Mouse (Mus musculus) kidney, embryonic 14.5 days (tissue): ENCODE results near the gene Rasl12. TPM values are rescaled to one million over a fixed set of nuclear protein-coding genes. Genes with fewer than 3 reads are reported as not detected.

Experiments used
- ATAC-seq: fragments of 200-750 bp; cut with Nextera tagmentation; 2 replicates; pipeline ENCODE4 v1.8.0; 2017; ENCODE audit warnings: moderate number of reproducible peaks, mild to moderate bottlenecking, moderate TSS enrichment, moderate library complexity; ENCODE audit not compliant: low FRiP score, low TSS enrichment
- H3K27ac ChIP-seq: fragments of 300-500 bp; sonication (generic); 2 replicates; pipeline ENCODE4 v1.5.1; 2014; ENCODE audit warnings: low read depth, mild to moderate bottlenecking, low read length, moderate library complexity, mixed read lengths
- H3K27me3 ChIP-seq: fragments of 300-500 bp; sonication (generic); 2 replicates; pipeline ENCODE4 v1.6.1; 2014; ENCODE audit warnings: mild to moderate bottlenecking, low read length; ENCODE audit not compliant: control insufficient read depth, insufficient read depth
- H3K36me3 ChIP-seq: fragments of 300-500 bp; sonication (generic); 2 replicates; pipeline ENCODE4 v1.6.1; 2014; ENCODE audit warnings: low read length, mixed read lengths; ENCODE audit not compliant: control insufficient read depth, insufficient read depth
- H3K4me1 ChIP-seq: fragments of 300-500 bp; sonication (generic); 2 replicates; pipeline ENCODE4 v1.6.1; 2014; ENCODE audit warnings: low read length, mixed read lengths; ENCODE audit not compliant: control insufficient read depth, insufficient read depth
- H3K4me2 ChIP-seq: fragments of 300-500 bp; sonication (generic); replicated peaks from 2 replicates; pipeline ENCODE4 v1.6.1; 2014; ENCODE audit warnings: low read depth, mild to moderate bottlenecking, low read length
- H3K4me3 ChIP-seq: fragments of 300-500 bp; sonication (generic); 2 replicates; pipeline ENCODE4 v1.5.1; 2014; ENCODE audit warnings: mild to moderate bottlenecking, low read length
- H3K9ac ChIP-seq: fragments of 300-500 bp; sonication (generic); 2 replicates; pipeline ENCODE4 v1.6.1; 2014; ENCODE audit warnings: low read depth, mild to moderate bottlenecking, low read length, moderate library complexity
- H3K9me3 ChIP-seq: fragments of 300-500 bp; sonication (generic); 2 replicates; pipeline ENCODE4 v1.6.1; 2016; ENCODE audit warnings: low read length; ENCODE audit not compliant: control insufficient read depth
- WGBS: fragments of 180-500 bp; shearing (Covaris S2); extraction: QIAGEN DNeasy Blood & Tissue Kit; methylation state at CpG from one replicate; pipeline ENCODE4 v1.1.7; 2014; 5-methylcytosine and 5-hydroxymethylcytosine counted together
- polyA plus RNA-seq: library from polyadenylated mRNA; unstranded; fragments of >200 nt; fragmentation: Nextera tagmentation; extraction: Ambion mirVana; gene quantifications from 2 replicates; pipeline ENCODE4 v1.2.1, GENCODE M21; 2014

The Rasl12 gene
- polyA plus RNA-seq, 1 experiment from 2014 or later = 11.7 TPM

DNA sequence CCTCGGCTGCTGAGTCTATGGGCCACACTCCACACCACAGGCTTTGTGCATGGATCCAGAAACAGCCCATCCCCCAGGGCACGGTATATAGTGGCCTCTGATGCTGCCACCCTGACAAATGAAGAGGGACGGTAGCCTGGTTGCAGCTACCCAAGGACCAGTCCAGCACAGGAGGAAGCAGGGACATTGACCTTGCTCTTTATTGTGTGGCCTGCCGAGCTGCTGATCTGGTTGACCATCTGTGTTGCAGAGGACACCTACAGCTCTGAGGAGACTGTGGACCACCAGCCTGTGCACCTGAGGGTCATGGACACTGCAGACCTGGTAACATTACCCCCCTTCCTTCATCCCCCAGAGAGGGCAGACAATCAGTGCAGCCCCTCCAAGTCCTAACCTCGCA is 9.0 kb downstream of the Rasl12 start:
- Histone ChIP-seq H3K4me1 (no peaks in the 10 kb centered on the region), H3K27me3 (no peaks in the 10 kb centered on the region), H3K9ac (no peak overlapping the region), H3K36me3 (no peaks in the 10 kb centered on the region), H3K27ac (no peak overlapping the region), H3K9me3 (no peaks in the 10 kb centered on the region), H3K4me3 (no peak overlapping the region), H3K4me2 (no peak overlapping the region)
- WGBS = 82% methylated on average over 5 of the region's 5 CpGs
- no peak for ATAC-seq

DNA sequence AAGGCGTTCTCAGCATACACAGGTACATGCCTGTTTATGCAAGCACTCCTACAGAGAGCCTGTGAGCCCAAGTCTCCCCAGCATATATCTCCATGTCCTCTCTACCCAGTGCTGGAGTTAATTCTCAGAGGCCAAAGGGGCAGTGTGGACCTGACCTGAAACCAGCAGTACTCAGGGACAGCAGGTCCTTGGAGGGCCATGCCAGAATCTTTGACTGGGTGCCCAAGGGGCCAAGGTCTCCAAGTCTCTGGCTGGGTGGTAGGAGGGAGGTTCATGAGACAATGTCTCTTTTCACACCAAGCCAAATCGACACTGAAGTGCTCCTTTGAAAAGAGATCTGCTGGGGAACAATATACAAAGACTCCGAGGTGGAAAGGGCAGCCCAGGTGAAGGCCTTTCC is 9.6 kb downstream of the Rasl12 start:
- no peaks in the 10 kb centered on the region for H3K27me3 ChIP-seq
- no peaks in the 10 kb centered on the region for H3K9me3 ChIP-seq
- WGBS = 80% methylated on average over 3 of the region's 3 CpGs
- no peak overlapping the region for H3K4me3 ChIP-seq
- no peak overlapping the region for H3K9ac ChIP-seq
- no peaks in the 10 kb centered on the region for H3K4me1 ChIP-seq
- ATAC-seq = no peak
- no peaks in the 10 kb centered on the region for H3K36me3 ChIP-seq
- no peak overlapping the region for H3K27ac ChIP-seq
- no peak overlapping the region for H3K4me2 ChIP-seq

DNA sequence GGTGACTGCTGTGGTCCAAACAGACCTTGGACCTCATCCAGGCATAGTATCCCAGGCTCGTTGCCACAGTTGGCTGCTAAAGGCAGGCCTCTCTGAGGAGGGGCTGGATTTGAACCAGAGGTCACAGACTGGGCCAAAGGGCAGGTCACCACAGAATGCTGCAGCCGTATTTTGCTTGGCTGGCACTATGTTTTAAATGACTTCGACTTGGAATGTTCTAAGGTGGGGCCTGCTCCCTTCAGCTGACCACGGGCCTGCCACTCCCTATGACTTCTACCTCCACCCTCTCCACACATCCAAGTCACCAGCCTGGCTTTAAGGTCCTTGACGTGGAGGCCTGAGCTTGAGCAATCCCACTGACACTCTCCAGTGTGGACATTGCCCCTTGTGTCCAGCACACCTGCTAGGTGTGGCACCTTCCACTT is 10.6 kb downstream of the Rasl12 start:
- H3K4me1 ChIP-seq = no peaks in the 10 kb centered on the region
- H3K9ac ChIP-seq = no peak overlapping the region
- WGBS = 46% methylated on average over 5 of the region's 5 CpGs
- ATAC-seq = no peak
- no peak overlapping the region for H3K4me2 ChIP-seq
- H3K9me3 ChIP-seq = no peaks in the 10 kb centered on the region
- no peaks in the 10 kb centered on the region for H3K36me3 ChIP-seq
- H3K27ac ChIP-seq = no peak overlapping the region
- no peaks in the 10 kb centered on the region for H3K27me3 ChIP-seq
- H3K4me3 ChIP-seq = no peak overlapping the region

DNA sequence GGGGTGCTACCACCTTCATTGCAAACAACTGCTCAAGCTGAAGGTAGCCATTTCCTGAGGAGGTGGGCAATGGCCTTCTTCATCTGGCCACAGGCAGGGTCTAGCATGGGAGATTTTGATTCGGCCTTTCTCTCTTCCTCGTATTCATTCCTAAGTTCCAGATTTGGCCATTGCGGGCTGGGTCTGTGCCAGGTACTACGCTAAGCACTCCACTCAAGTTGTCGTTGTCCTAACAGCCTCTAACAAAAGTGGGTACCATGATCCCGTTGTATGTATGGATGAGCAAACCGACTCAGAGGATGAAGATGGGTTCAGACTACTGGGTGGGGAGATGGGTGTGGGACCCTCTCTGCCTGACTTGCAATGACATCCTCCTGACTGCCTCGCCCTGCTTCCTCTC is 12.1 kb downstream of the Rasl12 start:
- no peaks in the 10 kb centered on the region for H3K9me3 ChIP-seq
- H3K4me1 ChIP-seq = no peaks in the 10 kb centered on the region
- H3K27ac ChIP-seq = no peak overlapping the region
- H3K4me3 ChIP-seq = no peak overlapping the region
- no peak for ATAC-seq
- WGBS = 95% methylated on average over 8 of the region's 8 CpGs
- no peak overlapping the region for H3K9ac ChIP-seq
- no peak overlapping the region for H3K4me2 ChIP-seq
- H3K36me3 ChIP-seq = no peaks in the 10 kb centered on the region
- H3K27me3 ChIP-seq = no peaks in the 10 kb centered on the region

DNA sequence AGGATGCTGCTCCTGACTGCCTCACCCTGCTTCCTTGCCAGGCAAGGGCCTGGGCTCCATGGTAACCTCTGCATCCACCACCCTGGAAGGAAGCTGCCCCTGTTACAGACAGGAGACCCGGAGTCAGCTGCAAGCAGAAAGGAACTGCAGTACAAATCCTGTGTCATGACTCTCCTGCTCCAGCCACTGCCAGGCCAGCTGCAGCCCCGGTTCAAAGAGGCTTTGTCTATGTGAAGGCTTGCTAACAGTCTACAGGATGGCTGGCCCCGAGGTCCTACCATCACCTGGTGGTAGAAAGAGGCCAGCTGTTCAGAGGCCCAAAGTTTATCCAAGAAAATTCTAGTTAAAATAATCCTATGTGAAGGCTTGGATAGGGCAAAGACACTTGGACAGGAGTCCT is 13.0 kb downstream of the Rasl12 start:
- WGBS = 77% methylated on average over 3 of the region's 3 CpGs
- Histone ChIP-seq H3K27me3 (no peaks in the 10 kb centered on the region), H3K36me3 (no peaks in the 10 kb centered on the region)

DNA sequence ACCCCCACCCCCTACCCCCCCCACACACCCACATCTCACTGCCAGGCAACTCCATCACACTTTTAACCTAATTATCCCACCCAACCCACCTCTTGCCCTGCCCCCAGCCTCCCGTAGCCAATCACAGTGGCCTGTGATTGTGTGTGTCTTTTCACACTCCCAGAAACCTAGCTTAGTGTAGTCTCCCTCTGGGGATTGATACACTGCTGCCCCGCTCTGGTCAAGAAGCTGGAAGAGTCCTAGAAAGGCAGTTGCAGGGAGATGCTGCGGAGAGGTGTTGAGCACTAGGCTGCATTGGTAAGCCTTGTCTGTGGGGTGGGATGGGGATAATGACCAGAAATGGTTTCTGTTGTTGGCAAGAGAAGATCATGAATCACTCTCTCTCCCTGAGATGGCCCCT is 19.4 kb downstream of the Rasl12 start:
- Histone ChIP-seq H3K4me2 (no peak overlapping the region), H3K36me3 (no peaks in the 10 kb centered on the region), H3K4me1 (no peaks in the 10 kb centered on the region), H3K27ac (no peak overlapping the region), H3K4me3 (no peak overlapping the region), H3K9ac (no peak overlapping the region), H3K9me3 (no peaks in the 10 kb centered on the region), H3K27me3 (no peaks in the 10 kb centered on the region)
- WGBS = 19% methylated on average over 3 of the region's 3 CpGs
- ATAC-seq = no peak

More for the DNA sequence above, 13.0 kb downstream of the Rasl12 start:
- H3K9ac ChIP-seq = no peak overlapping the region
- no peaks in the 10 kb centered on the region for H3K9me3 ChIP-seq
- H3K4me1 ChIP-seq = no peaks in the 10 kb centered on the region
- H3K4me2 ChIP-seq = no peak overlapping the region
- ATAC-seq = no peak
- H3K4me3 ChIP-seq = no peak overlapping the region
- no peak overlapping the region for H3K27ac ChIP-seq

DNA sequence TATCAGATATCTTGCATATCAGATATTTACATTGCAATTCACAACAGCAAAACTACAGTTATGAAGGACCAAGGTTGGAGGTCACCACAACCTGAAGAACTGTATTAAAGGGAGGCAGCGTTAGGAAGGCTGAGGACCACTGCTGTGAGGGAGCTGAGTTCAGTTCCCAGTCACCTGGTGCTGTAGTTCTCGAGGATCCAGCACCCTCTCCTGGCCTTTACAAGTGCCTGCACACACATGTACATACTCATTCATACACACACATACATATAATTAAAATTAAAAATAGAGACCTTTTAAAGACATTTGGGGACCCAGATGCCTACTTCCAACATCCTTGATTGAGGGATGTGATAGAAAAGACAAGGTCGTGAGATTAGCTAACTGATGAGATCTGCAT is 21.3 kb downstream of the Rasl12 start:
- Histone ChIP-seq H3K9me3 (no peaks in the 10 kb centered on the region), H3K27me3 (no peaks in the 10 kb centered on the region), H3K27ac (no peak overlapping the region), H3K4me2 (no peak overlapping the region), H3K4me1 (no peaks in the 10 kb centered on the region), H3K4me3 (no peak overlapping the region), H3K9ac (no peak overlapping the region), H3K36me3 (no peaks in the 10 kb centered on the region)
- no peak for ATAC-seq
- 68% methylated on average over 3 of the region's 3 CpGs for WGBS

DNA sequence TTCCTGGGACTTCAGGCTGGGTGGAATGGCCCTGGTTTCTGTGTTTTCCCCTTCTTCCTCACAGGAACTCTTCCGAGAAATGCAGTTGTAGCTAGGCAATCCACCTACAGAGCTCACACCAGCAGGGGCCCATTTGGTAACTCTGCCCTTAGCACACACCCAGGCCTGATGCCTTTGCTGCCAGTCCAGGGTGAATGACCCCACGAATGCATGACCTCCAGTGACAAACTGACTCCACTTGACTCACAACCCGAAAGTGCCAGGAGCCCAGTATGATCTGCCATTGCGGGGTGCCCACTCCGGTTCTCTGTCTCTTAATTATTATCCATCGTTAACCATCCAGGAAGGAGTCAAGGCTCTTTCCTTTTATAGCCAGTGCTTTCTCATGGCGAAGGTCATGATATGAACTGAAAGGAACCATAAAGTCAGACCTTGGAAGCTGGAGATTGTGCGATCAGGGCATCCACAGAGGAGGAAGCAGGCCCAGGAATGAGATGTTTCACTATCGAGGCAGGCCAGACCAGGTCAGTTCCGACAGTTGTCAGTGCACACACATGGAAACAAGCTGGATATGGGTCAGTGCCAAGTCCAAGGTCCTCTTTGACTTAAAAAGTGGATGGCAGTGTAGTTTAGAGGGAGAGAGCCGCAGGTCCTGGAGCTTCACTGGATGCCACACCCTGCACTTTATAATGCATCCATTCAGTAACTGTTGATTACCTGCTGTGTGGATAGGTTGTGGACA is 24.6 kb downstream of the Rasl12 start, which contains the start of gene Slc51b:
Gene Slc51b (minus strand): TSS at position 196 of the 742 bp plus-strand sequence.
- ATAC-seq = no peak
- WGBS = 76% methylated on average over 11 of the region's 11 CpGs
- H3K36me3 ChIP-seq = no peaks in the 10 kb centered on the region
- no peaks in the 10 kb centered on the region for H3K9me3 ChIP-seq
- no peak within 1 kb of the TSS for H3K4me3 ChIP-seq
- no peaks in the 10 kb centered on the region for H3K4me1 ChIP-seq
- H3K9ac ChIP-seq = no peak within 1 kb of the TSS
- no peak within 1 kb of the TSS for H3K4me2 ChIP-seq
- H3K27ac ChIP-seq = no peak within 1 kb of the TSS
- H3K27me3 ChIP-seq = no peaks in the 10 kb centered on the region

DNA sequence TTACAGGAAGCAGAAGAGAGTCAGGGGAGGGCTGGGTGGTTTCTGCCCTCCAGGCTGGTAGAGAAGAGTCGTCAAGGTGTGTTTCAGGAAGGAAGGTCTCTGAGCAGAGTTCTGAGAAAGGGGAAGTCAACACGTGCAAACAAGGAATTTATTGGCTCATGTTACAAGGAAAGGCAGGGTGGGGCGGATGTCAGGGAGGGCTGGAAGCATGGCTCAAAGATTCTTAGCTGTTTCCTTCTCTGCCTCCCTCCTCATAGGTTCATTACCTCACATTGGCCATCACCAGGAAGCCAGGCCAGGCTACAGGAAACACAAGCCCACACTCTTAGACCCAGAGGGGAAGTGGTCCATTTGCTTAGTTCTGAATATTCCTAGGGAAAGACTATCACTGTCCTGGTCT is 26.1 kb downstream of the Rasl12 start:
- Histone ChIP-seq H3K4me2 (no peak overlapping the region), H3K36me3 (no peaks in the 10 kb centered on the region), H3K27ac (no peak overlapping the region), H3K4me1 (no peaks in the 10 kb centered on the region), H3K9me3 (no peaks in the 10 kb centered on the region), H3K9ac (no peak overlapping the region), H3K27me3 (no peaks in the 10 kb centered on the region), H3K4me3 (no peak overlapping the region)
- no peak for ATAC-seq
- 18% methylated on average over 3 of the region's 3 CpGs for WGBS
